Mouse (Mus musculus) thymus, postnatal 10 days (tissue): ENCODE data around the gene Trim2.

ENCODE experiments used
- DNase-seq, 2 experiments: peaks; one replicate each; pipeline ENCODE4 v3.0.0; 2021; ENCODE audit warnings: low spot score in 2 of 2

Gene Trim2

DNA sequence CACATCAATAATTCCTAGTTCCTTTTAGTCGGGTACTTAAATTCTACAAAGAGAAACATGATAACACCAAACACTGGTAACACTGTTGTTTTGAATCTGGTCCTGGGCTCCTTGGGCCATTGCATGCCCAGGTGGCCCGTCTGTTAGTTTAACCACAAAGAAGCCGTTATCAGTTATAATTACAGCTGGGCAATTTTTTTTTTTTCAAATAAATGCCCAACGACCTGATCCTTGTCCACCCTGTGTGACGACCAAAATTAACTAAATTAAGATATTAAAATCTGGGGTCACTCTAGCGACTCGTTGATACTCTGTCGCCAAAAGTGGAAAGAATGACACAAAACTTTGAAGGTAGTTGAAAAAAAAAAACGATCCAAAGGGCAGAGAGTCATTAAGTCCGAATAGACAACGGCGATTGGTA is 151.9 kb downstream of the Trim2 start:
- DNase-seq, result no peak

DNA sequence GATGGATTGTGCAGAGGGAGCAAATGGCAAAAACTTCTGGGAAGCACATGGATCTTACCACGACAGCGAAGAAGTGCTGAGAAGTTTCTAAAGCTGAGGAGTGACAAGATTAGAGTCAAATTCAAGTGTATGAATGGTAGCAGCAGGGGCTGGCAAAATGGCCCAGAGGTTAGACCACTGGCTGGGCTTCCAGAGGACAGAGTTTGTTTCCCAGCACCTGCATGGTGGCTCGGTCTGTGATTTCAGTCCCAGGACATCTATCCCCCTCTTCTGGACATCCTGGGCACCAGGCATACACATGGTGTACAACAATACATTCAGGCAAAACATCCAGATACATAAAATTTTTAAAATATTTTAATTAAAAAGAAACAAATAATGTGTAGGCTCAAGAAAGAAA is 156.8 kb downstream of the Trim2 start:
- no peak for DNase-seq

DNA sequence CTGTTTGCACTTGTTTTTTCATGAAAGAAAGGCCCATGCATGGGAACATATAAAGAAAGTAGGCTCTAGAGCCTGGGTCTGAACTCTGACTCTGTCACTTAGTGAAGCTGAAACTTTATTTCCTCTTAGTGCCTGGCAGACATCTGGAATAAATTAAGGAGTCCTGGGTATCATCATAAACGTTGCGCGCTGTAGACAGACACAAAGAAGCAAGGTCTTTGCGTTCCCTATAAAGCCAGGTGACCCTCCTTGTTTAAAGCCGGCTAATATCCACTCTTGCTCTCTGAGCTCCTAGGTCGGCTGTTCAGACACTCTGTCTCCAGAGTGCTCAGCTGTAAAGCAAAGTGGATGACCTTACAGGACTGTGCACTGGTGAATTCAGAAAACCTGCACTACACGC is 165.7 kb downstream of the Trim2 start:
- DNase-seq, result no peak

DNA sequence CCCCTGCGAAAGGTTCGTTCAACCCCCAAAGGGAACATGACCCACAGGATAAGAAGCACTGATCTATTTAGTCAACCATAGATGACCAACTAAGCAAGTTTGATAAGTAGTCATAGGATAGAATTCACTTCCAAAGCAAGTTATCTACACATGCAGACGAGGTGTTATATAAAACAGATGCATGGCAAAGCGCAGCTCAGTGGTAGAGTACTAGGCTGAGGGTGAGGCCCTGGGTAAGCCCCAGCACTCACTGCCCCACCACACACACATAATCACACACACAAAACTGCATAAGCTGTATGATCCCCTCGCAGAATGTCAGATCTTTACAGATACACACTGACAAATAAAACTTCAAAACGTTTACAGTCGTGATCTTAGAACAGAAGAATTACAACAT is 170.2 kb downstream of the Trim2 start:
- DNase-seq, result no peak

DNA sequence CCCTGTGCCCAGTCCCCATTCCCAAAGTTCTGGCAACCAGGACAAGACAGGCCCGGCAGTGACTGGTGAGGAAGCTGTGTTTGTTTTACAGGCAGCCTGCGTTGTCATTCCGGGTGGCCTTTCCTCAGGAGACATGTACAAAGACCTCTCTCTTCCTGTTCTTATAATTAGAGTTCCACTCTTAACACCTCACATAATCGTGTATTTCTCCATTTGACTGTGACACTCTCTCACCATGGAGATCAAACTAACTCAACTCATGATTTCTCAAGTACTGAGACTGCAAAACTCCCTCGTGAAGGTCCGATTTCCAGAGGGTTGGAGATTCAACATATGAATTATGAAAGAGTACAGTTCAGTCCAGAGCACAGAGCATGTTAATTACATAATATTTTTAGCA is 170.7 kb downstream of the Trim2 start:
- DNase-seq, result no peak

DNA sequence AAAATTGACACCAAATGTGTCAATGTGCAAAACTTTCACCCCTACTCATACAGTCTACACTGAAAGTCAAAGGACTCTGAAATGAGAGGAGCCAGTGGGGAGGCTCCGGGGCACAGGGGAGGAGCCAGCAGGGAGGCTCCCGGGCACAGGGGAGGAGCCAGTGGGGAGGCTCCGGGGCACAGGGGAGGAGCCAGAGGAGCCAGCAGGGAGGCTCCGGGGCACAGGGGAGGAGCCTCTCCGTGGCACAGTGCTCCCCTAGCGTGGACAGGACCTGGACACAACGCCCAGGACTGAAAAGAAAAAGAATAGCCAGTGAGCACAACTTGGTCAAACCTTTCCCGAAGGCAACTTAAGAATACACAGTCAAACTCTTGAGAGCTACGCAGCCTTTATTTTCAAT is 171.3 kb downstream of the Trim2 start:
- DNase-seq, result no peak

DNA sequence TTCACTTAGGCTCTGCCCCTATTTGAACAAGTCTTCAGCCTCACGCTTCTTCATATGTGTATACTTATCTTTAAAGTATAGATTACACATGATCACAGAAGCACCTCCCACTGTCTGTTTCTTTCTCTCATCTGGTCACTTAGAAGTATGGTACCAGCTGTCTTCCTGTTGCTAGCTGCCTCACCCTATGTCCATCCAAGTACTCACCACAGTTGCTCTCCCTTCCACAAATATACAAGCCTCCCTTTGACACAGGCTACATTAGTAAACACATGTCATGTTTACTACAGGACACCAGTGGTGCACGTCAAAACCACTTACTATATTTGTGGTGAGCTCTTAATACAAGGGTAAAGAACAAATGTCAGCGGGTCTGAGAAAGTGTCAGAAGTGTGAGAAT is 175.3 kb downstream of the Trim2 start:
- DNase-seq, result no peak

DNA sequence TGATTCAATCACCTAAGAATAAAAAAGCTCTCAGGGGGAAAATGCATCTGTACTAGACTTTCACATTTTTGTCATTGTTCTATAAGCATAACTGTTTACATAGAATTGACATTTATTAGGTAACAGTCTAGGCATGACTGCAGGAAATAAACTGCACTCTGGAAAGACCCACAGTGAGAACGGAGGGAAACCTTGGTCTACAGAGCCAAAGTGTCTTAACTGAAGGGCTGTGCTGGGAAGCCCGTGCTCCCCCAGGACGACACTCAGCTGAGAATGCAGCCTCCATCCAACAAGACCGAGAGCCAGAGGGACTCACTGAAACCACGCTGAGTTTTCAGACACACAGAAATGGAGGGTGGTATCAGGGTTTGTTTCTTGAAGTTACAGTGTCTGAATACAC is 175.9 kb downstream of the Trim2 start:
- no peak for DNase-seq

DNA sequence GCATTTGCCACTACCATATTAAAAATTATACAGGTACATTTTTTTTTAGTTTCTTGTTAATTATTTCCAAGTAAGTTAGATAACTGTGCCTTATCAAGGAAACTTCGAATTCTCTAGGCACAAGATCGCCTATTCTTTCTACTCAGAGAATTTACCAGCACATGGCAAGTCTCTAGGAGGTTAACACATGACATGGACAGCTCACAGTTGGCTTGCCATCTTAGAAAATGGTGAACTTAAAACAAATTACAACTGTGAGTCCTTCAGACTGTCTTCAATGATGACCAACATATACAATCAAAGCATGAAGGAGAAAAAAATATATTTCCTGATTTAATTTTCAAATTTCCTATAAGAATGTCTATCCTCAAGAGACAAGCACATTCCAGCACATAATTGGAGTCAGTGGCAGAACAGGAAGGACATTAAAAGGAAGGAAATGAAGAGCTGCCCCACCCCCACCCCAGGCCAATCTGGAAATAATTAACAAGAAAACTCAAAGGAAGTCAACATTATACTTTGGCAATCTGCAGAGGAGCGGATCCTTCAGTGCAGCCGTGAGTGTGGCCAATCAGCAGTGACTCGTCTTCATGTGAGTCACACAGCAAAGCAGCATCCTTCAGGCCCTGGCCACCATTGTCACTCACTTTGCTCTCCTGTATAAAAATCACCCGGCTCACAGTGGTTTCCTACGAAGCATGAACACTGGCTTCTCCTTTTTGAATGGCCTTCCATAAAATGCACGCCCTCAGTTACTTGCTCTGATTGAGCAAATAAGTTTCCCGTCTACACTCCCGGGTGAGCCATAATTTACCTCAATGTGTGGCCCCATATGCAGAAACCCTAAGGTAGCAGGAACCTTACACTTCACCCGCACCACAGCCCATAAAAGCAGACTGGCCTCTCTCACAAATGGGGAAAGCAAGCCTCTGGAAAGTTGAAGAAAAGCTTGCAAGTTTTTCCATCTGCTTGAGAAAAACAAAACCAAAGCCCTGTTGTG is 177.5 kb downstream of the Trim2 start:
- no peak for DNase-seq

DNA sequence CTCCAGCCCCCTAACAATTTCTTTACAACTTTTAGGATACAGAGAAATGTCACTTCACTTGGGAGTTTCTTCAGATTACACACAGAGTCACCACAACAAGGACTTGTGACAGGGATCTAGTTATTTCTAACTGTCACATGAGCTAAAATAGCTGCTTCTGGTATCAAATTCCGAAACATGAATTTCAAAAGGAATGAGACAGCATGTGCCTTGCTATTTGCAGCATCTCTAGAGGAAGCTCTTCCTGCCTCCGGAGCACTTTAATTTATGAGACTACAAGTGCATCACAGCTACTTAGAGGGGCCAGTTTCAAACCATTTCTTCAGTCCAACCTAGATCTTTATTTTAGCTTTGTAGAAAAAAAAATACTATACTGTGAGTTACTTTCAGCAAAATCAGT is 179.2 kb downstream of the Trim2 start:
- DNase-seq, result no peak

DNA sequence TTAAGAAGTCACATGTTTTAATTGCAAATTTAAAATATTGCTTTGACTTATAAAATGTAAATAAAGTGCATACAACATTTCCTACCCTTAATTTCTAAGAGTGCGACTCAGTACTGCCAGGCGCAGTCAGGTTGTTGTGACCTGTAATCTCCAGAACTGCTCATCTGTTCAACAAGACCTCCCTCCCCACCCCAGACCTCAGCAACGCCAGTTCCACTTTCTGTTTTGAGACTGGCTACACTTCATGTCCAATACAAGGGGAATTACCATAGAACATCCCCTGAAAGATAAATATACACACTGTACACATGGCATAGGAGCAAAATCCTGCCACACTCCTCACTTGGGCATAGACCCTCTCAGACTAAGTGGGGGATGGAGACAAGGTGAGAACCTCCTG is 180.0 kb downstream of the Trim2 start:
- DNase-seq, result no peak

DNA sequence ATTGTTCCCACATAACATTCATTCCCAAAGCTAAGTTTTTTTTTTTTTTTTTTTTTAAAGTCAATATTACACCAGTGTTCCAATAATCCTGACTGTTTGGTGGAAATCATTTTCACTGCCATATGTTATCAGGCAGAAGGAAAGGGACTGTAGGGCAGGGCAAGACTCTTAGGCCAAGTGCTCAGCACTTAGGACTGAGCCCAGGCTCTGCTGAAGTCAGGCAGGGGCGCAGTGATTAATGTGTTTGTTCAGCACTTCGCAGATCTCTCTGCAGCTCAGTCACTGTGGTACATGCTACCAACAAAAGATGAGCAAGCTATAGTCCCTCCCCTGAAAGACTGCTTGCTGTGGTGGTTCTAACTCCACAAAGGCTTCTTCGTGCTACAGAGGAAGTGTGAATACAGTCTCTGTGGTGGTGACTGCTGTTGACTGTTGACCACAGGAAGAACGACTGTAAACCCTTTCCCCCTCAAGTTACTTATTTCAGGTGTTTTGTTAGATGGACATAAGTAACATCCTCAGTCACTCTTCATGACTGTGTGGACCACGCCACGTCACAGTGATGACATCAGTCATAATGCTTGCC is 180.9 kb downstream of the Trim2 start:
- DNase-seq, result no peak

DNA sequence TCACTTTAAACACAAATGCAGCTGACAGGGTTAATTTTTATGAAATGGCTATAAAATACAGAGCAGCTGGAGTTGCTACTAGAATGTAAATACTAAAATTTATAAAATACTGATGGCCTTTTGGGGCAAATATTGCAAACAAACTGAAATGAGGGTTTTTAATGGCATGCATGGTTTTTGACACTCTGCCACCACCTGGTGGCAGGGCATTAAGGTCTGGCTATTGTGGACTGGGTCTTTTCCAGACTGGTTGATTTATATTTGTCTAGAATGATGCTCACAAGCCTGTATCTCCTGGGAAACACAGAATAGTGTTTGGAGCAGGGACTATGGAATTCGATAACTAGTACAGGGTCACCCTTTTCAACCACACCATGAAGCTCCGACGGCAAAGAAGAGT is 183.2 kb downstream of the Trim2 start:
- peak in 1 of 2 experiments; percentile 12 for DNase-seq

DNA sequence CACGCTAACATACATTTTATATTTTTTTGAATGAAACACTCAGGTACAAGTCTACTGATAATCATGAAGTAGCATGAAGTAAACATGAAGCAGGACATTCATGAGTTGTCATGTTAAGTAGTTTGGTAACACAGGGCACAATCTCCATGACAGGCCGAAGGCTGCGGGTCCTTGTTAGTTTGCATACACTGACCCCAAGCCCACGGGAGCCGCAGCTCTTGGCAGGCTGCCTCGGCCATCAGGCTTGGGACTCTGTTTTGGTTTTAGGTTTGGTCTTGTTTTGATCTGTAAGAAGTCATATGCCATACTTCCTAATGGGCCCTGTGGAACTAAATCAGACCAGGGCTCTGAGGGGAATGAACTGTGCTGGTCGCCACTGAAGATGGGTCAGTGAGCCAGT is 188.0 kb downstream of the Trim2 start:
- DNase-seq, result no peak

DNA sequence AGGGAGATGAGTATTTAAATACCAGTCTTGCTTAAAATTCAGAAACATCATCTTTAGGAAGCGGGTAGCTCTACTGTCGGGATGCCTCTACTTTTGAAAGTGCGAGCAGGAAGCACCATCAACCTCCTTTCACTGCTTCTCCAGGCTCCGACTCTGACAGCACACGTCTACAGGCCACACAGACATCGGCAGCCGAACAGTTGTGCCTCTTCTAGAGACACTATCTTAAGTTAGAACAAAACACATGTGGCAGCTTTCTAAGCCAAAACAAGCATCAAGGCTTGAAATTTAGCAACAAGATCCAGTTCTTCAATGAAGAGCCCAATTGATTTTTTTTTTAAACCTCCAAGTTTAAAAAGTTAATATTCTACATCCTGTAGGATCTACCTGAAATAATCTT is 188.5 kb downstream of the Trim2 start:
- DNase-seq, result no peak
